13 mouse cellular contexts compared by ENCODE assay signal in the genomic region with DNA sequence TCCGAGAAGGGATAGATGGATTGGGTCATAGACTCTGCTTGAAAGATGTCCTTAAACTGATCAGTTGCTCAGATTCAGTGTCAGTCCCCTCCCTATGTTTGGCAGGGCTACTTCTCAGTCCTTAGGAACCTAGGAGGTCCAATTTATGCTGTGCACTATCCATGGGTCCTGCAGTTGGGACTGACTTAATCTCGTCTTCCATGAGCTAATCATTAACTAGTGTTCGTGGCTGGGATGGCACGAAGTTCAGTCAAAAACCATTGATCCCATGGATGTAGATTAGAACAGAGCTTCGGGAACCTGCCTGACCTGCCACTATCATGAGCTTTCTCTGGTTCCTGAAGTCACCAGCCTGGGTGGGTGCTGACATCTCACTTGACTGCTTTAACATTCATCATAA.
"Had no signal": no experiment of that assay in that cellular context is flagged by ENCODE, and none has a peak within 500 bp of the region (broad histone marks: within the 10 kb centered on the region; RNA-seq: fewer than 3 reads in every experiment).

No protein-coding gene starts in this region.

- H3K9ac ChIP-seq: limb, embryonic 12.5 days; midbrain, embryonic 13.5 days had no signal

- H3K4me3 ChIP-seq: limb, embryonic 12.5 days; midbrain, embryonic 13.5 days had no signal

- H3K4me2 ChIP-seq: limb, embryonic 12.5 days; midbrain, embryonic 13.5 days had no signal

- H3K9me3 ChIP-seq: midbrain, embryonic 13.5 days had no signal

- H3K36me3 ChIP-seq: midbrain, embryonic 13.5 days had no signal

- ATAC-seq: hindbrain, embryonic 16.5 days; midbrain, embryonic 13.5 days had no signal

- DNase-seq: kidney, adult 11 months; kidney, postnatal 25 days; layer of hippocampus, adult 9-11 months; layer of hippocampus, postnatal 36 days; lung, adult 18-20 months; lung, postnatal 36 days; right cerebral cortex, postnatal 14 days; thymus, adult 2 months; thymus, postnatal 25 days had no signal

- H3K27ac ChIP-seq: limb, embryonic 12.5 days; midbrain, embryonic 13.5 days; stomach, postnatal 0 days had no signal

- H3K27me3 ChIP-seq: limb, embryonic 12.5 days had no signal
